Mouse (Mus musculus) bone marrow macrophage, adult 2 months (primary cell): ENCODE results near the gene Samt1. TPM values are rescaled to one million over a fixed set of nuclear protein-coding genes. Genes with fewer than 3 reads are reported as not detected.
"Not testable (repeated sequence)": the region's sequence is repeated elsewhere in the genome, so short reads cannot be mapped to it uniquely, and the experiment has no call there.

Source experiments
- H3K27ac ChIP-seq: 2 replicates; pipeline ENCODE4 v1.5.1; 2012; ENCODE audit warnings: low read depth, low read length; ENCODE audit not compliant: insufficient read depth
- H3K4me1 ChIP-seq: 2 replicates; pipeline ENCODE4 v1.6.1; 2012; ENCODE audit warnings: low read length; ENCODE audit not compliant: control insufficient read depth, insufficient read depth
- H3K4me3 ChIP-seq: 2 replicates; pipeline ENCODE4 v1.5.1; 2012; ENCODE audit warnings: mild to moderate bottlenecking, low read length, moderate library complexity; ENCODE audit not compliant: insufficient read depth
- CTCF ChIP-seq: IDR thresholded peaks from 2 replicates; pipeline ENCODE4 v1.5.1; 2012; ENCODE audit warnings: low read depth, mild to moderate bottlenecking, low read length, moderate library complexity
- POLR2A ChIP-seq: IDR thresholded peaks from 2 replicates; pipeline ENCODE4 v1.6.1; 2012; ENCODE audit warnings: mild to moderate bottlenecking, low read depth, low read length, borderline replicate concordance
- polyA plus RNA-seq: library from polyadenylated mRNA; stranded (reverse); fragments of >200 nt; gene quantifications from 2 replicates; pipeline ENCODE4 v1.2.4, GENCODE M21; 2012; ENCODE audit not compliant: missing spikeins, insufficient read depth, insufficient read length

The Samt1 gene
- not detected in 2 replicates for polyA plus RNA-seq

DNA sequence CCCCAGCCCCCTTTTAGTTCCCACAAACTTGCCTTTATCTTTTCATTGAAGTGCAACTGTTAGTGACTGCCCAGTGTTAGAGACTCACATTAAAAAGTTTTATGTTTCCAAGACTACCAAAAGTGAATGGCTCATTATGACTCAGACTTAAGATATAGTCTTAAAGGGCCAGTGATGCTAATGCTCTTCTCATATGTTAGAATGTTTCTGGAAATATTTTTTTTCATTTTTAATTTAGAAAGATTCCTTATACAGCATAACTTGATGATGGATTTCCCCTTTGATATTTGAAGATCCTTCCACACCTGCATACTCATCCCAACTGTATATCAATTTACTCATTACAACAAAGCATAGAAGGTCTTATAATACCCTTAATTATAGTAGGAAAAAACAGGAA lies at the start of gene Samt1:
TSS of gene Samt1 (minus strand) at position 101 of the 400 bp plus-strand sequence.
- H3K27ac ChIP-seq, H3K4me1 ChIP-seq, H3K4me3 ChIP-seq: not testable (repeated sequence)

DNA sequence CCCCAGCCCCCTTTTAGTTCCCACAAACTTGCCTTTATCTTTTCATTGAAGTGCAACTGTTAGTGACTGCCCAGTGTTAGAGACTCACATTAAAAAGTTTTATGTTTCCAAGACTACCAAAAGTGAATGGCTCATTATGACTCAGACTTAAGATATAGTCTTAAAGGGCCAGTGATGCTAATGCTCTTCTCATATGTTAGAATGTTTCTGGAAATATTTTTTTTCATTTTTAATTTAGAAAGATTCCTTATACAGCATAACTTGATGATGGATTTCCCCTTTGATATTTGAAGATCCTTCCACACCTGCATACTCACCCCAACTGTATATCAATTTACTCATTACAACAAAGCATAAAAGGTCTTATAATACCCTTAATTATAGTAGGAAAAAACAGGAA lies 42.5 kb upstream of the Samt1 start, which contains the start of gene Gm10057:
TSS of gene Gm10057 (minus strand) at position 101 of the 400 bp plus-strand sequence.
- not testable (repeated sequence) for H3K4me1 ChIP-seq, H3K27ac ChIP-seq, H3K4me3 ChIP-seq

- not testable (repeated sequence) for H3K4me3 ChIP-seq, H3K4me1 ChIP-seq, H3K27ac ChIP-seq
Measured at GRCm38 (mm10) chrX:154033727-154034126, 21.3 kb upstream of the Samt1 start, which contains the start of gene 4921511M17Rik. 4921511M17Rik (minus strand) TSS chrX:154033827.

DNA sequence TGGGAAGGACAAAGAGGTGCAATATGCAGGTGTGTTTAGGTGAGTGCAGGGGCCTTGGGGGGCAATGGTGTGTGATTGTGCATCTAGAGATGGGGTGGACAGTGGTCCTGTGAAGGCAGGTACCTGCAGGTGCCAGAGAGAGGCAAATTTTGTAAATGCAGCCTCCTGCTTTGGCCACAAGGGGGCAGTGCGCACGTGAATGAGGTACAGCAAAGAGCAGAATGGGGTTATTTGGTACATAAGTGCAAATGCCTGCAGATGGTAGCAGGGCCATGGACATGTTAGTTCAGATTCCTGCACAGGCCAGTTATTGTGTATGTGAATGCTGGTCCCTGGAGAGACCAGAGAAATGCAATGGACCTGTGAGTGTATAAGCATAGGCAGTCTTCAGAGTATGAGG lies 35.5 kb downstream of the Samt1 start:
- H3K27ac ChIP-seq, H3K4me1 ChIP-seq, H3K4me3 ChIP-seq: not testable (repeated sequence)

DNA sequence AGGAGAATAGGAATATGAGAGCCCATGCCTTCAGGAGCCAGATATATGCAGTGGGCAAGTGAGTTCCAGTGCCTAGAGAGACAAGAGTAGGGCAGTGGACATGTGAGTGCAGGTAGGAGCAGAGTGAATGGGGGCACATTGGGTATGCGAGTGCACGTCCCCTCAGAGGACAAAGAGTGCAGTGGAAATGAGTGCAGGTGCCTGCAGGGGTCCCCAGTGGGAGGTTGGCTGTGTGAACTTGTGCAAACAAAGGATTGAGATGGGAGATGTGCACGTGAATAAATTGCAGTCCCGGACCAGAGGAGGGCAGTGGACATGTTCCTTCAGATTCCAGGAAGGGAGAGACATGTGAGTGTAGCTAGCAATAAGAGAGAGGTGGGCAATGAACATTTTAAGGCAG lies 36.0 kb downstream of the Samt1 start:
- not testable (repeated sequence) for H3K4me3 ChIP-seq, H3K27ac ChIP-seq, H3K4me1 ChIP-seq

- Histone ChIP-seq H3K4me3 (no peak overlapping the region), H3K27ac (no peak overlapping the region), H3K4me1 (no peaks in the 10 kb centered on the region)
- TF ChIP-seq POLR2A, result no peak
- no peak for TF ChIP-seq CTCF
Measured at GRCm38 (mm10) chrX:153974450-153974849, 38.0 kb downstream of the Samt1 start.

GRCm38 (mm10) chrX:153952866-153953265 lies 59.6 kb downstream of the Samt1 start:
- not testable (repeated sequence) for H3K27ac ChIP-seq, H3K4me1 ChIP-seq, H3K4me3 ChIP-seq

Other genes starting within 250 kb of the Samt1 start
- gene Spin2c, start 180.4 kb downstream of the Samt1 start, polyA plus RNA-seq, result not detected in 2 replicates
- gene 4921511M17Rik, start 21.2 kb upstream of the Samt1 start, polyA plus RNA-seq, result not detected in 2 replicates
- not detected in 2 replicates for gene Gm10057, start 42.4 kb upstream of the Samt1 start, polyA plus RNA-seq
- gene Gm15140, start 108.0 kb upstream of the Samt1 start, polyA plus RNA-seq, result not detected in 2 replicates